Mouse (Mus musculus) kidney, embryonic 14.5 days (tissue): ENCODE data around the gene Ttll10. TPM values are rescaled to one million over a fixed set of nuclear protein-coding genes. Genes with fewer than 3 reads are reported as not detected.

Source experiments
- ATAC-seq: fragments of 200-750 bp; cut with Nextera tagmentation; 2 replicates; pipeline ENCODE4 v1.8.0; 2017; ENCODE audit warnings: moderate number of reproducible peaks, mild to moderate bottlenecking, moderate TSS enrichment, moderate library complexity; ENCODE audit not compliant: low FRiP score, low TSS enrichment
- H3K27ac ChIP-seq: fragments of 300-500 bp; sonication (generic); 2 replicates; pipeline ENCODE4 v1.5.1; 2014; ENCODE audit warnings: low read depth, mild to moderate bottlenecking, low read length, moderate library complexity, mixed read lengths
- H3K27me3 ChIP-seq: fragments of 300-500 bp; sonication (generic); 2 replicates; pipeline ENCODE4 v1.6.1; 2014; ENCODE audit warnings: mild to moderate bottlenecking, low read length; ENCODE audit not compliant: control insufficient read depth, insufficient read depth
- H3K36me3 ChIP-seq: fragments of 300-500 bp; sonication (generic); 2 replicates; pipeline ENCODE4 v1.6.1; 2014; ENCODE audit warnings: low read length, mixed read lengths; ENCODE audit not compliant: control insufficient read depth, insufficient read depth
- H3K4me1 ChIP-seq: fragments of 300-500 bp; sonication (generic); 2 replicates; pipeline ENCODE4 v1.6.1; 2014; ENCODE audit warnings: low read length, mixed read lengths; ENCODE audit not compliant: control insufficient read depth, insufficient read depth
- H3K4me2 ChIP-seq: fragments of 300-500 bp; sonication (generic); replicated peaks from 2 replicates; pipeline ENCODE4 v1.6.1; 2014; ENCODE audit warnings: low read depth, mild to moderate bottlenecking, low read length
- H3K4me3 ChIP-seq: fragments of 300-500 bp; sonication (generic); 2 replicates; pipeline ENCODE4 v1.5.1; 2014; ENCODE audit warnings: mild to moderate bottlenecking, low read length
- H3K9ac ChIP-seq: fragments of 300-500 bp; sonication (generic); 2 replicates; pipeline ENCODE4 v1.6.1; 2014; ENCODE audit warnings: low read depth, mild to moderate bottlenecking, low read length, moderate library complexity
- H3K9me3 ChIP-seq: fragments of 300-500 bp; sonication (generic); 2 replicates; pipeline ENCODE4 v1.6.1; 2016; ENCODE audit warnings: low read length; ENCODE audit not compliant: control insufficient read depth
- WGBS: fragments of 180-500 bp; shearing (Covaris S2); extraction: QIAGEN DNeasy Blood & Tissue Kit; methylation state at CpG from one replicate; pipeline ENCODE4 v1.1.7; 2014; 5-methylcytosine and 5-hydroxymethylcytosine counted together
- polyA plus RNA-seq: library from polyadenylated mRNA; unstranded; fragments of >200 nt; fragmentation: Nextera tagmentation; extraction: Ambion mirVana; gene quantifications from 2 replicates; pipeline ENCODE4 v1.2.1, GENCODE M21; 2014

Gene Ttll10
- 3.5 and 6.0 TPM in 2 replicates for polyA plus RNA-seq

- Histone ChIP-seq H3K9me3 (no peaks in the 10 kb centered on the region), H3K27me3 (no peaks in the 10 kb centered on the region), H3K4me1 (no peaks in the 10 kb centered on the region), H3K4me3 (peak within 1 kb of the TSS; percentile 40), H3K4me2 (peak within 1 kb of the TSS; percentile 44), H3K27ac (peak within 1 kb of the TSS; percentile 93), H3K9ac (peak within 1 kb of the TSS; percentile 62), H3K36me3 (no peaks in the 10 kb centered on the region)
- WGBS, result 26% methylated on average over 5 of the region's 5 CpGs
- peak; percentile 50 for ATAC-seq
Observed at GRCm38 (mm10) chr4:156059261-156059660, at the start of gene Ttll10. Gene Ttll10 (minus strand): TSS chr4:156059414.

- no peaks in the 10 kb centered on the region for H3K4me1 ChIP-seq
- H3K9ac ChIP-seq, result no peak overlapping the region
- no peak overlapping the region for H3K27ac ChIP-seq
- H3K36me3 ChIP-seq, result no peaks in the 10 kb centered on the region
- no peaks in the 10 kb centered on the region for H3K27me3 ChIP-seq
- no peak for ATAC-seq
- 79% methylated on average over 4 of the region's 4 CpGs for WGBS
- no peak overlapping the region for H3K4me3 ChIP-seq
- H3K9me3 ChIP-seq, result no peaks in the 10 kb centered on the region
- H3K4me2 ChIP-seq, result no peak overlapping the region
Observed at GRCm38 (mm10) chr4:156103342-156103741, 44.1 kb upstream of the Ttll10 start.

- no peaks in the 10 kb centered on the region for H3K36me3 ChIP-seq
- H3K9ac ChIP-seq, result no peak overlapping the region
- 42% methylated on average over 3 of the region's 3 CpGs for WGBS
- no peak for ATAC-seq
- no peak overlapping the region for H3K4me2 ChIP-seq
- no peak overlapping the region for H3K27ac ChIP-seq
- no peak overlapping the region for H3K4me3 ChIP-seq
- H3K9me3 ChIP-seq, result no peaks in the 10 kb centered on the region
- H3K4me1 ChIP-seq, result no peaks in the 10 kb centered on the region
- no peaks in the 10 kb centered on the region for H3K27me3 ChIP-seq
Observed at GRCm38 (mm10) chr4:156101481-156101903, 42.3 kb upstream of the Ttll10 start.

- no peak for ATAC-seq
- Histone ChIP-seq H3K27me3 (no peaks in the 10 kb centered on the region), H3K27ac (no peak overlapping the region), H3K36me3 (no peaks in the 10 kb centered on the region), H3K9ac (no peak overlapping the region), H3K4me1 (no peaks in the 10 kb centered on the region), H3K9me3 (no peaks in the 10 kb centered on the region), H3K4me3 (no peak overlapping the region), H3K4me2 (no peak overlapping the region)
- WGBS, result 91% methylated on average over 5 of the region's 5 CpGs
Observed at GRCm38 (mm10) chr4:156100501-156100900, 41.3 kb upstream of the Ttll10 start.

- no peaks in the 10 kb centered on the region for H3K9me3 ChIP-seq
- WGBS, result 61% methylated on average over 6 of the region's 6 CpGs
- no peak overlapping the region for H3K4me3 ChIP-seq
Observed at GRCm38 (mm10) chr4:156099427-156099826, 40.2 kb upstream of the Ttll10 start.

GRCm38 (mm10) chr4:156097770-156098366 lies 38.7 kb upstream of the Ttll10 start:
- H3K4me3 ChIP-seq, result no peak overlapping the region
- ATAC-seq, result no peak
- H3K9me3 ChIP-seq, result no peaks in the 10 kb centered on the region
- no peaks in the 10 kb centered on the region for H3K36me3 ChIP-seq
- H3K4me1 ChIP-seq, result no peaks in the 10 kb centered on the region
- WGBS, result 57% methylated on average over 9 of the region's 9 CpGs
- no peak overlapping the region for H3K27ac ChIP-seq
- H3K9ac ChIP-seq, result no peak overlapping the region
- no peak overlapping the region for H3K4me2 ChIP-seq
- no peaks in the 10 kb centered on the region for H3K27me3 ChIP-seq

More at GRCm38 (mm10) chr4:156099427-156099826, 40.2 kb upstream of the Ttll10 start:
- Histone ChIP-seq H3K9ac (no peak overlapping the region), H3K36me3 (no peaks in the 10 kb centered on the region), H3K4me2 (no peak overlapping the region), H3K4me1 (no peaks in the 10 kb centered on the region), H3K27me3 (no peaks in the 10 kb centered on the region), H3K27ac (no peak overlapping the region)
- no peak for ATAC-seq

- Histone ChIP-seq H3K4me1 (no peaks in the 10 kb centered on the region), H3K36me3 (no peaks in the 10 kb centered on the region), H3K9ac (no peak overlapping the region), H3K27ac (no peak overlapping the region), H3K4me3 (no peak overlapping the region), H3K27me3 (no peaks in the 10 kb centered on the region), H3K4me2 (no peak overlapping the region), H3K9me3 (no peaks in the 10 kb centered on the region)
- ATAC-seq, result no peak
- WGBS, result 93% methylated on average over 1 of the region's 1 CpGs
Observed at GRCm38 (mm10) chr4:156096191-156096590, 37.0 kb upstream of the Ttll10 start.

- Histone ChIP-seq H3K9ac (no peak overlapping the region), H3K27ac (no peak overlapping the region), H3K4me3 (no peak overlapping the region), H3K4me2 (no peak overlapping the region), H3K27me3 (no peaks in the 10 kb centered on the region), H3K36me3 (no peaks in the 10 kb centered on the region), H3K9me3 (no peaks in the 10 kb centered on the region), H3K4me1 (no peaks in the 10 kb centered on the region)
- WGBS, result 82% methylated on average over 5 of the region's 5 CpGs
- no peak for ATAC-seq
Observed at GRCm38 (mm10) chr4:156093758-156094157, 34.5 kb upstream of the Ttll10 start.

- H3K27me3 ChIP-seq, result no peaks in the 10 kb centered on the region
- no peaks in the 10 kb centered on the region for H3K4me1 ChIP-seq
- H3K4me3 ChIP-seq, result no peak overlapping the region
- no peak overlapping the region for H3K9ac ChIP-seq
- WGBS, result 89% methylated on average over 1 of the region's 1 CpGs
- H3K9me3 ChIP-seq, result no peaks in the 10 kb centered on the region
- H3K4me2 ChIP-seq, result no peak overlapping the region
- no peak overlapping the region for H3K27ac ChIP-seq
- ATAC-seq, result no peak
- no peaks in the 10 kb centered on the region for H3K36me3 ChIP-seq
Observed at GRCm38 (mm10) chr4:156092765-156093164, 33.6 kb upstream of the Ttll10 start.
